Mouse (Mus musculus): ENCODE measurements around the gene Atp6v1f.

Gene Atp6v1f

GRCm38 (mm10) chr6:29467583-29468354 is at the start of gene Atp6v1f:
Gene Atp6v1f (plus strand): TSS chr6:29467718.
- peak; percentile 95 for ATAC-seq (ENCODE audit: insufficient number of reproducible peaks, low FRiP score, low TSS enrichment)

- no peak for ATAC-seq (ENCODE audit: insufficient number of reproducible peaks, low FRiP score, low TSS enrichment)
Measured at GRCm38 (mm10) chr6:29420596-29420995, 46.9 kb upstream of the Atp6v1f start.

DNA sequence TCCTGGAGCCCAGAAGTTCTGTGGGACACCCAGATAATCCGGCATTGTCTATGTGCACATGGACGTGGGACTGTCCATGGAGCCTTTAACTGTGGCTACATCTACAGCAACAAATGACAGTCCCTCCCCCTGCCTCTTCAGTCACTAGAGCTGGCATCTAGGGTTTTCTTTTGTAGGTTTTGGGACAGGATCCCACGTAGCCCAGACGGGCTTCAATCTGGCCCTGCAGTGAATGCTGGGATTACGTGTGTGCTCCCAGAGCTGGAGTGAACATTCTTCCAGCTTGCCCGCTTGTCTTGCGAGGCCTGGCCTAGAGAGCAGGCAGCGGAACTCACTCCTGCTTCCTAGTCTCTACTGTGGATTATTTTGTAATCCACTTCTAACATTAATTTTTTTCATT is 42.4 kb upstream of the Atp6v1f start:
- no peak for ATAC-seq (ENCODE audit: insufficient number of reproducible peaks, low FRiP score, low TSS enrichment)

- no peak for ATAC-seq (ENCODE audit: insufficient number of reproducible peaks, low FRiP score, low TSS enrichment)
Measured at GRCm38 (mm10) chr6:29426331-29426730, 41.2 kb upstream of the Atp6v1f start.

DNA sequence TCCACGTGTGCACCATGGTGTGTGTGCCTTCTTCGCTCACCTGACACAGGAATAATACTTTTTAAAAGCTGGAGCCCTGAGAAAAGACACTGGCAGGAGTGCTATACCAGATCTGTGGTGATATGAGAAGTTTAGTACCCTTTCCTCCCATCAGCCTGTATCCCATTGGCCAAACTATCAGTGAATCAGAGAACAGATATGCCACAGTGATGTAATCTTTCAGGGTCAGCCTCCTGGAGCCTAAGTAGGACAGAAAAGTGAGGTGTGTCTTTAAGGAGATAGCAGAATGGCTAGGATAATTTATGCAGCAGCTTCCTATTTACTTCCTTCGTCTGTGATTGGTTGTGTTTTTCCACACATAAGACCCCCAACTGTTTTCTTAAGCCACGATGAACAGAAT is 39.3 kb upstream of the Atp6v1f start:
- no peak for ATAC-seq (ENCODE audit: insufficient number of reproducible peaks, low FRiP score, low TSS enrichment)

GRCm38 (mm10) chr6:29430681-29431420 is 36.7 kb upstream of the Atp6v1f start:
- ATAC-seq (ENCODE audit: insufficient number of reproducible peaks, low FRiP score, low TSS enrichment): no peak

- no peak for ATAC-seq (ENCODE audit: insufficient number of reproducible peaks, low FRiP score, low TSS enrichment)
Measured at GRCm38 (mm10) chr6:29431473-29431872, 36.0 kb upstream of the Atp6v1f start.

GRCm38 (mm10) chr6:29432156-29432555 is 35.4 kb upstream of the Atp6v1f start:
- ATAC-seq (ENCODE audit: insufficient number of reproducible peaks, low FRiP score, low TSS enrichment): no peak

DNA sequence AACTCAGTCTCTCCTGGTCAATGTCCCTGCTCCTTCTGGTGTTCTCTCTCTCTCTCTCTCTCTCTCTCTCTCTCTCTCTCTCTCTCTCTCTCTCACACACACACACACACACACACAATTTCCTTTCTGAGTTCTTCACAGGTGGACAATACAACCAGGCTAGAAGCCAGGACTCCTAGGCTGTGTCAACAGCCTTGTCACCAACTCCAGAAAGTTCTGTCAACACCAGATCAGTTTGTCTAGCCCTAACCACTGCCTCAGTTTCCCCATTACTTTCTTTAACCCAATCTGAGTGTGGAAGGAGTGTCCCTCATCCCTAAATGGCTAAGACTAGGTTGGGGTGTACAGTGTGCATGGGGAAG is 34.9 kb upstream of the Atp6v1f start:
- no peak for ATAC-seq (ENCODE audit: insufficient number of reproducible peaks, low FRiP score, low TSS enrichment)

GRCm38 (mm10) chr6:29433038-29433803 is 34.3 kb upstream of the Atp6v1f start, which contains the start of gene Flnc:
Gene Flnc (plus strand): TSS chr6:29433256.
- no peak for ATAC-seq (ENCODE audit: insufficient number of reproducible peaks, low FRiP score, low TSS enrichment)

DNA sequence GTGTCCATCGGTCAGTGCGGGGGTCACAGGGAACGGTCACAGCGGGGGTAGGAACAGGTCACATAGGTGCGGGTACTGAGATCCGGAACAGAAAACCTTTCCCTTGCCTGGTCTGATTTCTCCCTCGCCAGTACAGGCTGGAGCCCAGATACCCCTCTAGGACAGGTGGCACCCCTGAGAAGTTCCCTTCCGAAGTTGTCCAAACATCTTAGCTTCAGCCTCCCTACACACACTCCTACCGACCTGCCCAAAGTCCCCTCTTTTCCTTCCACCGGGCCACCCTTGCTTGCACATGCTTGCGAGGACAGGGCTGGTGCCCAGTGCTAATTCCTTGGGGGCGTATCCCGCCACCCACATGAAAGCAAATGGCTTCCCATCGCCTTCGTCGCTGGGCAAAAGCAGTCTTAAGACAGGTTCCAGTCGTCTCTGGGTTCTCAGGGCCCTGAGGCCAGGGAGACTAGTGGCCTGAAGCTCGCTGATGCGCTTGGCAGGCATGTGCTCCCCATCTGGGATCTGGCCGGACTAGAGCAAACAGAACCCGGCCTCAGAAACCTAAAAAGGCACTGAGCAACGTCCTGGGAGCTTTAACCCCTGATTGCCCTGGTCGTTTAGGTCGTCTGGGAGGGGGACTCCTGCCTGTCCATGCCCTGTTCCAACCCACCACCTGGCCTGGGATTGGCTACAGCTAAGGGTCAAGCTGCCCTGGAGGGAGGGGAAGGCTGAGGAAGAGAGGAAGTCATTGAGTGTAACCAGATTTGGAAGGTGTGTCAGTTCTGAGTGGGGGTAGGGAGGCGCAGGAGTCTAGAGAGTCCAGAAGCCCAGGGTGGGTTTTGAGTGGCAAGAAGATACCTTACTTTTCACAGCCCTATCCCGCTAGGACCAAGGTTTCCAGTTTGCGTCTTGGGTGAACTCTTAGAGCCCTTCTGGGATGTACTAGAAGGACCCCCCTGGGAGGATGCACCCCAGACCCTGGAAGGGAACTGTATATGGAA is 33.4 kb upstream of the Atp6v1f start:
- no peak for ATAC-seq (ENCODE audit: insufficient number of reproducible peaks, low FRiP score, low TSS enrichment)

DNA sequence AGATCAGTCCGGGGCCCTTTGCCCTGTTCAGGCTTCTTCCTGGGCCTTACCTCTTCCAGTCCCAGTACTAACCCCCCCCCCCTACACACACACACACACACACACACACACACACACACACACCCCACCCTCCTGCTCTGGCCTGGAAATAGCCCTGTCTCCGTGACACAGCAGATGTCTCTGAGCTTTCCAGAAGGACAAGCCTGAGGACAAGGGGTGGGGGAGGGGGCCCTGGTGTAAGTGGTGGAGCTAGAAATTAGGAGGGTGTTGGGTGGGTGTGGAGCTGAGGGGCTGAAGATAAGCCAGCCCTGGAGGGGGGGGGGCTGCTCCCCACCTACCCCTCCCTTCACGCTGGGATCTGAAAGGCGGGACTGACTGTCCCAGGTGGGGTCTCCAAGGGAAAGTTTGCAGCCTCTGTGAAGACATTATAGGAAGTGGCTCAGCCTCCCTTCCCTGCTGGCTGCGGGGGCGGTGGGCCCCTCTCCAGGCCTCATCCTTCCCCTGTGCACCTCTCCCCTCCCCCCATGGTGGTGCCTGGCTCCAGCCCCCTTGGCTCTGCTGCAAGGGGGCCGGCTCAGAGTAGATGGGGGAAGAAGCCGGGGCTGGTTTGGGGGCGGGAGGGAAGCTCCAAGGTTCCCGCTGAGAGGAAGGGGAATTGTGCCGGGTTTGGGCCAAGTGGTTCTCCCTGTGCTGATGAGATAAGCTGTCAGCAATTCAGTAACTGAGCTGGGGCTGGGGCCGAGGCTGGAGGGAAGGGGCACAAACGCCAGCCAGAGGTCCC is 32.4 kb upstream of the Atp6v1f start:
- ATAC-seq (ENCODE audit: insufficient number of reproducible peaks, low FRiP score, low TSS enrichment): no peak

DNA sequence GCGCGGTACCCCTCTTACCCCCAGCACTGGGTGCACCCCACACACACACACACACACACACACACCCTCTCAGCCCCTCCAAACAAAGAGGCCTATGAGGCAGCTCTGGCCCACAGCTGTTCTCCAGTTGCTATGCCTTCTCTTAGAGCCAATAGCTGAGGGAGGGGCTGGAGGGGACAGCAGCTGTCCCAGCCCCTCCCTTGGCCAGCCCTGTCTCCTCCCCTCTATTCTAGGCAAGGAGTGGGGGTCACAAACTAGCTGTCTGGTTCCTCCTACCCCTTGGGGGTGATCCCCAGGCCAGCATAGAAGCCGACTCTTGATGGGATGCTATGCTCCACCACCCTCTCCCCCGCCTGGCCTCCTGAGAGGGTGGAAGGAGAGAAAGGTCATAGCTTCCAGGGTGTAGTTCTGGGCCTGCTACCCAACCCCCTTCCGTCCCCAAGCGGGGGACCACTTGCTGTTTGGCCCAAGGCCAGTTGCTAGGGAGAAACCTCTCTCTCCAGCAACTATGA is 31.5 kb upstream of the Atp6v1f start:
- no peak for ATAC-seq (ENCODE audit: insufficient number of reproducible peaks, low FRiP score, low TSS enrichment)

- ATAC-seq (ENCODE audit: insufficient number of reproducible peaks, low FRiP score, low TSS enrichment): no peak
Measured at GRCm38 (mm10) chr6:29436461-29436934, 31.0 kb upstream of the Atp6v1f start.

GRCm38 (mm10) chr6:29439251-29439650 is 28.3 kb upstream of the Atp6v1f start:
- ATAC-seq (ENCODE audit: insufficient number of reproducible peaks, low FRiP score, low TSS enrichment): no peak

DNA sequence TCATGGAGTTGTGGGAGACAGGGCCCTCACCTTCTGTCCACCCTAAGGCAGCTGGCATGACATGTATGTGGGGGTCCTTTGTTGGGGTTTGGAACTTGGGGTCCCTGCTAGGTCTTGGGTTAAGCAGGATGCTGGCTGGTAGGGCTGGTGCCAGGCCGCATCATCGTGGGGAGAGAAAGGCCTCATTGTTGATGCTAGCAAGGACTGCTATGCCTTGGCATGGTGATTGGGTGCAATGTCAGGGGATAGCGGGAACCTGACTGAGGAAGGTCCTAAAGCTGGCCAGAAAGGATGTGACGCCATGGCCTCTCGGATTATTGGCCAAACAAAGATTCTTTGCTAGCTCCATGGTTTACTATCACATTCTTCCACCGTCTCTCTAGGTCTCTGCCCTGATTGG is 27.7 kb upstream of the Atp6v1f start:
- no peak for ATAC-seq (ENCODE audit: insufficient number of reproducible peaks, low FRiP score, low TSS enrichment)

DNA sequence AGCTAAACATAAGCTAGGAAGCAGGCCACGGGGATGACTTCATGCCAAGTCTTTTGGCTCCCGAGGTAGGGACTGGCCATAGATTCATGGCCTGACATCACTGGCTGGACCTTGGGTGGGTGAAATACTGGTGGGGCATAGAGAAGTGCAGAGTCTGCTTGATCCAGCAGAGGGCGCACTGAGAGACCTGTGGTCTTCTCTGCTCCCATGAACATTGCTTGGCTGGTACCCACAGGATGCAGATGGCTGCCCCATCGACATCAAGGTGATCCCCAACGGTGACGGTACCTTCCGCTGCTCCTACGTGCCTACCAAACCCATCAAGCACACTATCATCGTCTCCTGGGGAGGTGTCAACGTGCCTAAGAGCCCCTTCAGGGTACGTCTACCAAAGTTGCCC is 22.7 kb upstream of the Atp6v1f start:
- no peak for ATAC-seq (ENCODE audit: insufficient number of reproducible peaks, low FRiP score, low TSS enrichment)

DNA sequence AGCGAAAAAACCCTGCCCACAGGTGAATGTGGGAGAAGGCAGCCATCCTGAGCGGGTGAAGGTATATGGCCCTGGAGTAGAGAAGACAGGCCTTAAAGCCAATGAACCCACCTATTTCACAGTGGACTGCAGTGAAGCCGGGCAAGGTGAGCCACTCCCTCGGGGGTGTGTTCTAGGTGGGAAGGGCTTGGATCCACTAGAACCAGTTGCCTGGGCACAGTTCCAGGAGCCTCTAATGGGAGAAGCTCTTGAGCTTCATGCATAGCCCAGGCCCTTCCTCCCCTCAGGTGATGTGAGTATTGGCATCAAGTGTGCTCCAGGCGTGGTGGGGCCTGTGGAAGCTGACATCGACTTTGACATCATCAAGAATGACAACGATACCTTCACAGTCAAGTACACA is 22.2 kb upstream of the Atp6v1f start:
- no peak for ATAC-seq (ENCODE audit: insufficient number of reproducible peaks, low FRiP score, low TSS enrichment)

DNA sequence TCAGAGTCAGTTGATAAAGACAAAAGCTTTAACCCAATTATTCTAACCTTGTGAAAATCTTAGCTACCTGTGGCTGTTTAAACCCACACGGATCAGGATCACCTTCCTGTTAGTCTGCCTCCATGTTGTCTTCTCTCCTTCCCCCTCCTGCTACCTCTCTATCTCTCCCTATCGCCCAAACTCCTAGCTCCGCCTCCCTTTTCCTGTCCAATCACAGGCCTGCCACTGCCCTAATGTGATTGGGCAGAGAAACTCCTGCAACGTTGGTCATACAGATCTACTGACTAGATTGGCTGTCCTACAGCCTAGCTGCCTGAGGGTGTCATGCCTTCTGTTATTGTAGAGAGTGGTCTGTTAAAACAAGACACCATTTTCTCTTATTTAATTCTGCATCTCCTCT is 17.7 kb upstream of the Atp6v1f start:
- no peak for ATAC-seq (ENCODE audit: insufficient number of reproducible peaks, low FRiP score, low TSS enrichment)
